Mouse (Mus musculus) testis, adult 2 months (tissue): ENCODE data around the gene Gm10642. TPM values are rescaled to one million over a fixed set of nuclear protein-coding genes. Genes with fewer than 3 reads are reported as not detected.

Experiments used
- H3K27ac ChIP-seq: fragments of 200-500 bp; 2 replicates; pipeline ENCODE4 v1.5.1; 2012; ENCODE audit warnings: low read depth, low read length; ENCODE audit not compliant: control insufficient read depth, insufficient read depth
- H3K27me3 ChIP-seq: fragments of 200-500 bp; 2 replicates; pipeline ENCODE4 v1.6.1; 2012; ENCODE audit warnings: mild to moderate bottlenecking, low read length, moderate library complexity; ENCODE audit not compliant: control insufficient read depth, insufficient read depth
- H3K36me3 ChIP-seq: fragments of 200-500 bp; 2 replicates; pipeline ENCODE4 v1.6.1; 2012; ENCODE audit warnings: mild to moderate bottlenecking, low read length; ENCODE audit not compliant: control insufficient read depth, insufficient read depth
- H3K4me1 ChIP-seq: fragments of 200-500 bp; 2 replicates; pipeline ENCODE4 v1.6.1; 2012; ENCODE audit warnings: low read length; ENCODE audit not compliant: control insufficient read depth, insufficient read depth
- H3K4me3 ChIP-seq: fragments of 200-500 bp; 2 replicates; pipeline ENCODE4 v1.5.1; 2012; ENCODE audit warnings: low read depth, mild to moderate bottlenecking, low read length, moderate library complexity, mixed read lengths; ENCODE audit not compliant: control insufficient read depth
- CTCF ChIP-seq: fragments of 200-500 bp; IDR thresholded peaks from 2 replicates; pipeline ENCODE4 v1.5.1; 2012; ENCODE audit warnings: low read depth, mild to moderate bottlenecking, inconsistent platforms, low read length, moderate library complexity; ENCODE audit not compliant: control insufficient read depth, insufficient read depth, insufficient replicate concordance
- POLR2A ChIP-seq: fragments of 200-500 bp; IDR thresholded peaks from 2 replicates; pipeline ENCODE4 v1.6.1; 2012; ENCODE audit warnings: low read depth, mild to moderate bottlenecking, inconsistent platforms, low read length, moderate library complexity; ENCODE audit not compliant: control insufficient read depth
- polyA plus RNA-seq: library from polyadenylated mRNA; depleted of rRNA; stranded (reverse); fragments of >200 nt; gene quantifications from 2 replicates; pipeline ENCODE4 v1.2.3, GENCODE M21; 2012

The Gm10642 gene
- polyA plus RNA-seq, 1 experiment, result 0.14 TPM

GRCm38 (mm10) chr9:70652221-70652620, 3.8 kb upstream of the Gm10642 start:
- no peak for TF ChIP-seq POLR2A
- Histone ChIP-seq H3K36me3 (peaks cover 2% of the 10 kb centered on the region; the same call in 1 of the 2 replicates), H3K4me3 (no peak overlapping the region), H3K27me3 (no peaks in the 10 kb centered on the region), H3K27ac (no peak overlapping the region), H3K4me1 (peaks cover 3% of the 10 kb centered on the region; the same call in 1 of the 2 replicates)

GRCm38 (mm10) chr9:70653875-70654274, 2.2 kb upstream of the Gm10642 start:
- no peak overlapping the region for H3K4me3 ChIP-seq
- H3K27ac ChIP-seq, result no peak overlapping the region
- peaks cover 2% of the 10 kb centered on the region; the same call in 1 of the 2 replicates for H3K36me3 ChIP-seq
- TF ChIP-seq CTCF (no peak), POLR2A (no peak)
- H3K4me1 ChIP-seq, result peaks cover 3% of the 10 kb centered on the region
- no peaks in the 10 kb centered on the region for H3K27me3 ChIP-seq

GRCm38 (mm10) chr9:70654496-70654895, 1.6 kb upstream of the Gm10642 start:
- Histone ChIP-seq H3K27ac (no peak overlapping the region), H3K4me1 (peaks cover 3% of the 10 kb centered on the region), H3K27me3 (no peaks in the 10 kb centered on the region), H3K36me3 (peaks cover 2% of the 10 kb centered on the region; the same call in 1 of the 2 replicates), H3K4me3 (no peak overlapping the region)
- no peak for TF ChIP-seq POLR2A
- TF ChIP-seq CTCF, result no peak

- TF ChIP-seq POLR2A, result no peak
Measured at GRCm38 (mm10) chr9:70655764-70656129, 304 bp upstream of the Gm10642 start.

GRCm38 (mm10) chr9:70657013-70657967, 1.2 kb downstream of the Gm10642 start, which contains the start of gene Mindy2:
Gene Mindy2 (minus strand): TSS chr9:70657174.
- Histone ChIP-seq H3K36me3 (no peaks in the 10 kb centered on the region), H3K27me3 (no peaks in the 10 kb centered on the region), H3K4me3 (peak within 1 kb of the TSS; percentile 90), H3K27ac (peak within 1 kb of the TSS; percentile 90), H3K4me1 (peaks cover 3% of the 10 kb centered on the region)
- peak; percentile 88 for TF ChIP-seq POLR2A
- no peak for TF ChIP-seq CTCF

More at GRCm38 (mm10) chr9:70655764-70656129, 304 bp upstream of the Gm10642 start:
- Histone ChIP-seq H3K4me3 (no peak overlapping the region), H3K4me1 (peaks cover 3% of the 10 kb centered on the region), H3K36me3 (no peaks in the 10 kb centered on the region), H3K27me3 (no peaks in the 10 kb centered on the region), H3K27ac (no peak overlapping the region)

GRCm38 (mm10) chr9:70658266-70658665, 2.2 kb downstream of the Gm10642 start:
- peaks cover 3% of the 10 kb centered on the region for H3K4me1 ChIP-seq
- no peaks in the 10 kb centered on the region for H3K27me3 ChIP-seq
- no peak overlapping the region for H3K27ac ChIP-seq
- no peaks in the 10 kb centered on the region for H3K36me3 ChIP-seq
- H3K4me3 ChIP-seq, result no peak overlapping the region
- TF ChIP-seq POLR2A, result no peak
- TF ChIP-seq CTCF, result no peak

- Histone ChIP-seq H3K27me3 (no peaks in the 10 kb centered on the region), H3K36me3 (no peaks in the 10 kb centered on the region), H3K4me1 (peaks cover 4% of the 10 kb centered on the region; the same call in 1 of the 2 replicates), H3K4me3 (no peak overlapping the region), H3K27ac (no peak overlapping the region)
- no peak for TF ChIP-seq CTCF
Measured at GRCm38 (mm10) chr9:70664847-70665246, 8.8 kb downstream of the Gm10642 start.
